Mouse (Mus musculus): Measurements from ENCODE around the gene Ncstn. TPM values are rescaled to one million over a fixed set of nuclear protein-coding genes. Genes with fewer than 3 reads are reported as not detected.

Gene Ncstn
- polyA plus RNA-seq, 1 experiment from 2014 or later, result 75.3 TPM

DNA sequence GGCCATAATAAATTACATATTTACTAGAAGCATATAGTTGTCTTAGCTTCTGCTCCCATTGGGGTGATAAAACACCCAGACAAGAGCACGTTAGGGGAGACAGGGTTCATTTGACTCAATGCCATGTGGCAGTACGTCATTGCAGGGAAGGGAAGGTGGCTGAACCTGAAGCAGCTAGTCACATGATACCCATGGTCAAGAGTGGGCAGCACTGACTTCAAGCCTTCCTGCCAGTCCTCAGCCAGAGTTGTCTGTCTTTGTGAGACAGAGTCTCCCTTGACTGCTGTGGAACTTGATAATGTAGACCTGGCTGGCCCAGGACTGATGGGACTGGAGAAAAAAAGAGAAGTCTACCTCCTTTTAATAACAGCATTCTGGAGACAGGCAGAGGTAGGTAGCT, 40.1 kb upstream of the Ncstn start:
- 91% methylated on average over 2 of the region's 2 CpGs for WGBS
- no peak for ATAC-seq (replicated peaks; ENCODE audit: low FRiP score)
- Histone ChIP-seq H3K9ac (ENCODE audit: low read depth, low read length) (no peak overlapping the region), H3K9me3 (ENCODE audit: control insufficient read depth, low read length) (no peaks in the 10 kb centered on the region), H3K4me1 (replicated peaks; ENCODE audit: control insufficient read depth, insufficient read depth, low read length) (peaks cover 6% of the 10 kb centered on the region), H3K36me3 (ENCODE audit: control insufficient read depth, insufficient read depth, low read length) (peaks cover 42% of the 10 kb centered on the region), H3K4me3 (ENCODE audit: low read depth, low read length) (no peak overlapping the region), H3K4me2 (no peak overlapping the region), H3K27ac (ENCODE audit: low read depth, low read length) (no peak overlapping the region), H3K27me3 (replicated peaks; ENCODE audit: control insufficient read depth, insufficient read depth, low read length) (no peaks in the 10 kb centered on the region)
- no peak for DNase-seq (ENCODE audit: low spot score)

GRCm38 (mm10) chr1:172119720-172120119, 37.1 kb upstream of the Ncstn start:
- H3K4me3 ChIP-seq (ENCODE audit: low read depth, low read length), result no peak overlapping the region
- H3K27me3 ChIP-seq (replicated peaks; ENCODE audit: control insufficient read depth, insufficient read depth, low read length), result no peaks in the 10 kb centered on the region
- DNase-seq (ENCODE audit: low spot score), result no peak
- no peaks in the 10 kb centered on the region for H3K4me1 ChIP-seq (replicated peaks; ENCODE audit: control insufficient read depth, insufficient read depth, low read length)
- peaks cover 65% of the 10 kb centered on the region for H3K36me3 ChIP-seq (ENCODE audit: control insufficient read depth, insufficient read depth, low read length)
- ATAC-seq (replicated peaks; ENCODE audit: low FRiP score), result no peak
- H3K4me2 ChIP-seq, result no peak overlapping the region
- no peaks in the 10 kb centered on the region for H3K9me3 ChIP-seq (ENCODE audit: control insufficient read depth, low read length)
- H3K9ac ChIP-seq (ENCODE audit: low read depth, low read length), result no peak overlapping the region
- 64% methylated on average over 3 of the region's 3 CpGs for WGBS
- H3K27ac ChIP-seq (ENCODE audit: low read depth, low read length), result no peak overlapping the region

DNA sequence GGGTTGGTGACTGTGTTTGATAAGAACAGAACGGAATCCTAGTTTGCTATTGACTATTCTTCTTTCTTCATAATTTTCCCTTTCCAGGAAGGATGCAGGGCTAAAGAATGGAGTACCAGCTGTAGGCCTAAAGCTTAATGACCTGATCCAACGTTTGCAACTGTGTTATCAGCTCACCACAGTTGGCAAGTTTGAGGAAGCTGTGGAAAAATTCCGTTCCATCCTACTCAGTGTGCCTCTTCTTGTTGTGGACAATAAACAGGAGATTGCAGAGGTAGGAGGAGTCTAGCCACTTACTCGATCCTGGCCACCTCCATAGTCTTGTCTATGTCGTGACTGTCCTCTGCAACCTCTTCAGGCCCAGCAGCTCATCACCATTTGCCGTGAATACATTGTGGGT, 36.5 kb upstream of the Ncstn start:
- H3K27ac ChIP-seq (ENCODE audit: low read depth, low read length), result no peak overlapping the region
- 70% methylated on average over 6 of the region's 6 CpGs for WGBS
- no peak overlapping the region for H3K4me2 ChIP-seq

DNA sequence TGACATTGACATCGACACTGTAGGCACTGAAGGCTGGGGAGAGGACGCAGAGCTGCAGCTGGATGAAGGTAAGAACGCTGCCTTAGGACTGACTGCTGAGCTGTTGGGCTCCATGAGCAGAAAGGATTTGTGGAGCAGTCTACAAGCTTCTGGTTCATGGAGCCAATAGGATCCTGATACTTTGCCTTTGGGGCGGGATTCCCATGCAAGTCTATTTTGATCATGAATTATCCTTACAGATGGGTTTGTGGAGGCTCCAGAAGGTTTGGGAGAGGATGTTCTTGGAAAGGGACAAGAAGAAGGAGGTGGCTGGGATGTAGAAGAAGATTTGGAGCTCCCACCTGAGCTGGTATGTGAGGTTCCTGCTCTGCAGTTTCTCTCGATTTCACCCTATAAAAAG, 34.4 kb upstream of the Ncstn start:
- WGBS, result 90% methylated on average over 5 of the region's 5 CpGs
- H3K27ac ChIP-seq (ENCODE audit: low read depth, low read length), result no peak overlapping the region
- H3K4me1 ChIP-seq (replicated peaks; ENCODE audit: control insufficient read depth, insufficient read depth, low read length), result no peaks in the 10 kb centered on the region
- H3K9me3 ChIP-seq (ENCODE audit: control insufficient read depth, low read length), result no peaks in the 10 kb centered on the region
- H3K4me3 ChIP-seq (ENCODE audit: low read depth, low read length), result no peak overlapping the region
- H3K9ac ChIP-seq (ENCODE audit: low read depth, low read length), result no peak overlapping the region
- no peaks in the 10 kb centered on the region for H3K27me3 ChIP-seq (replicated peaks; ENCODE audit: control insufficient read depth, insufficient read depth, low read length)
- H3K4me2 ChIP-seq, result no peak overlapping the region
- H3K36me3 ChIP-seq (ENCODE audit: control insufficient read depth, insufficient read depth, low read length), result peaks cover 70% of the 10 kb centered on the region
- DNase-seq (ENCODE audit: low spot score), result no peak
- no peak for ATAC-seq (replicated peaks; ENCODE audit: low FRiP score)

More for the DNA sequence above, 36.5 kb upstream of the Ncstn start:
- H3K4me1 ChIP-seq (replicated peaks; ENCODE audit: control insufficient read depth, insufficient read depth, low read length), result no peaks in the 10 kb centered on the region
- ATAC-seq (replicated peaks; ENCODE audit: low FRiP score) (no peak), DNase-seq (ENCODE audit: low spot score) (no peak)
- no peak overlapping the region for H3K9ac ChIP-seq (ENCODE audit: low read depth, low read length)
- no peak overlapping the region for H3K4me3 ChIP-seq (ENCODE audit: low read depth, low read length)
- H3K9me3 ChIP-seq (ENCODE audit: control insufficient read depth, low read length), result no peaks in the 10 kb centered on the region
- H3K27me3 ChIP-seq (replicated peaks; ENCODE audit: control insufficient read depth, insufficient read depth, low read length), result no peaks in the 10 kb centered on the region
- H3K36me3 ChIP-seq (ENCODE audit: control insufficient read depth, insufficient read depth, low read length), result peaks cover 67% of the 10 kb centered on the region

DNA sequence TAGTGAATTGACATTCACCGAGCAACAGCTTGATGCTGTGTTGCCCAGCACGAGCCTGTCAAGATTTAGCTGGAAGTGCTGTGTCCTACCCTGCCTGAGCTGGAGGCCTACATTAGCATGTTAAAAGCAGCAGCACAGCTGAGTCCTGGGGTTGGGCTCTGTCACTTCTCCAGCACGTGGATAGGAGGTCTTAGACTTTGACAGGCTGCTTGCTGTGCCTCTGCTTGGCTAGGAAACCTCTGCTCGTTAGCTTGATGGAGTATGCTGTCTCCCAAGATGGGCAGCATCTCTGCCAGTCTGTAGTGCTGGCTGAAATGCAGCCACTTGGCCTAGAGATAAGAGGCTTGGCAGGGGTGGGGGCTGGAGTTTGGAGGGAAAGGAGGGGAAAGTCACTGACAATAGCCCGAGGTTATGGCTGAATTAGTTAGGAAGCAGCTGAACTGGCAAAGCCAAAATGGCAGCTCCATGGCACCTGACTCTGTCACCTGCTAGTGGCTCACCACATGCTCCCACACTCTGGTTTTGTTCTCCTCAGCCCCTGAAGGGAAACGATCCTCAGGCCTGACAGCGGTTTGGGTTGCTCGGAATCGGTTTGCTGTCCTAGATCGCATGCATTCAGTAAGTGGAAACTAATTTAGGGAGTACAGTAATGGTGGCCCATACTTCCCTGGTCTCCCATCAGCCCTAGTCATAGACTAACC, 25.3 kb upstream of the Ncstn start:
- peaks cover 53% of the 10 kb centered on the region for H3K36me3 ChIP-seq (ENCODE audit: control insufficient read depth, insufficient read depth, low read length)
- no peak for ATAC-seq (replicated peaks; ENCODE audit: low FRiP score)
- H3K4me3 ChIP-seq (ENCODE audit: low read depth, low read length), result no peak overlapping the region
- no peaks in the 10 kb centered on the region for H3K9me3 ChIP-seq (ENCODE audit: control insufficient read depth, low read length)
- no peak overlapping the region for H3K9ac ChIP-seq (ENCODE audit: low read depth, low read length)
- H3K27ac ChIP-seq (ENCODE audit: low read depth, low read length), result no peak overlapping the region
- DNase-seq (ENCODE audit: low spot score), result no peak
- 90% methylated on average over 10 of the region's 10 CpGs for WGBS
- H3K4me2 ChIP-seq, result no peak overlapping the region
- H3K4me1 ChIP-seq (replicated peaks; ENCODE audit: control insufficient read depth, insufficient read depth, low read length), result no peaks in the 10 kb centered on the region
- no peaks in the 10 kb centered on the region for H3K27me3 ChIP-seq (replicated peaks; ENCODE audit: control insufficient read depth, insufficient read depth, low read length)

GRCm38 (mm10) chr1:172105101-172105500, 22.5 kb upstream of the Ncstn start:
- no peaks in the 10 kb centered on the region for H3K4me1 ChIP-seq (replicated peaks; ENCODE audit: control insufficient read depth, insufficient read depth, low read length)
- H3K4me3 ChIP-seq (ENCODE audit: low read depth, low read length), result no peak overlapping the region
- no peak overlapping the region for H3K9ac ChIP-seq (ENCODE audit: low read depth, low read length)
- peaks cover 47% of the 10 kb centered on the region for H3K36me3 ChIP-seq (ENCODE audit: control insufficient read depth, insufficient read depth, low read length)
- ATAC-seq (replicated peaks; ENCODE audit: low FRiP score) (no peak), DNase-seq (ENCODE audit: low spot score) (no peak)
- H3K27ac ChIP-seq (ENCODE audit: low read depth, low read length), result no peak overlapping the region
- WGBS, result 87% methylated on average over 11 of the region's 11 CpGs
- H3K4me2 ChIP-seq, result no peak overlapping the region
- H3K9me3 ChIP-seq (ENCODE audit: control insufficient read depth, low read length), result no peaks in the 10 kb centered on the region
- H3K27me3 ChIP-seq (replicated peaks; ENCODE audit: control insufficient read depth, insufficient read depth, low read length), result no peaks in the 10 kb centered on the region

DNA sequence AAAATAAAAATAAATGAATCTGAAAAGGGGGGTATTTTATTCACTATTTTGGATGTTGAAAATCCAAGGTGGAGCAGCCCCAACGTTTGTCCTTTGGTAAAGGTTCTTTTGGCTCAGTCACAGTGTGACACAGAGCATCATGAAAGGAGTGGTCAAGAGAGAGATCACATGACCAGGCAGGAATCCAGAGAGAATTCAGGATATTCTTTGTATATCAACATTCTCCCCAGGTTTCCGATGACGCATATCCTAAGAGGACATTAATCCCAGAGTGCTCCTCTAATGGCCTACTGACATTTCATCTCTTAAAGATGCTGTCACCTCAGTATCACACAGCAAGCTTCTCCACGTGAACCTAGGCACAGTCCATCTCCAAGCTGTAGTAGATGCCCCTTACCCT, 21.0 kb upstream of the Ncstn start:
- Histone ChIP-seq H3K36me3 (ENCODE audit: control insufficient read depth, insufficient read depth, low read length) (peaks cover 46% of the 10 kb centered on the region; the same call in 1 of the 2 replicates), H3K9ac (ENCODE audit: low read depth, low read length) (no peak overlapping the region), H3K4me1 (replicated peaks; ENCODE audit: control insufficient read depth, insufficient read depth, low read length) (no peaks in the 10 kb centered on the region), H3K4me2 (no peak overlapping the region), H3K27ac (ENCODE audit: low read depth, low read length) (no peak overlapping the region), H3K4me3 (ENCODE audit: low read depth, low read length) (no peak overlapping the region), H3K27me3 (replicated peaks; ENCODE audit: control insufficient read depth, insufficient read depth, low read length) (no peaks in the 10 kb centered on the region), H3K9me3 (ENCODE audit: control insufficient read depth, low read length) (no peaks in the 10 kb centered on the region)
- ATAC-seq (replicated peaks; ENCODE audit: low FRiP score), result no peak
- WGBS, result 92% methylated on average over 4 of the region's 4 CpGs
- DNase-seq (ENCODE audit: low spot score), result no peak

DNA sequence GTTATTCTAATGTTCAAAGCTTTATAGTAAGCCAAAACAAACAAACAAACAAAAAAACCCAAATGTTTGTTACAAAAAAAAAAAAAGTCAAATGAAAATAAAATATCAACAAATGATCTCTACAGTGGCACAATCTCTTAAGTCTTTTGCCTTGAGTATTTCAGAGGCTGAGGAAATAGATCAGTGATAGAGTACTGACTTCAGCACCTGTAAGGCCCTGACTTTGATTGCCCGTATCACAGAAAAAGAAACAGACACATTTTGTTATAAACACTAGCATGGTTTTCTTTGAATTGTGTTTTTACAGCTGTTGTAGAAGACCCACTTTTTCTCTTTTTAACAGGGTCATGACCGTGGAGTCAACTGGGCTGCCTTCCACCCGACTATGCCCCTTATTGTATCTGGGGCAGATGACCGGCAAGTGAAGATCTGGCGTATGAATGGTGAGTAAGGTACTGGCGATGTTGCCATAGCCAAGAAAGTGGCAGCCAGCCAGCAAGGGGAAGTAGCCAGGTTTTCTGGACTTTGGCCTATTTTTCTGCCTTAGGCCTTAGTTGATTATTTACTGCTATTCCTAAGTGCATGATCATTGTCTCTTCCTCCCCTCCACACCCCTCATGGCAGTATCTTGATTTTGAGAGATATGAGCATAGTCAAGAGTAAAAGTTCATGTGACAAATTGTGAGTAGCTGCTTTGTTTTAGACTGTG, 16.9 kb upstream of the Ncstn start:
- ATAC-seq (replicated peaks; ENCODE audit: low FRiP score) (no peak), DNase-seq (ENCODE audit: low spot score) (no peak)
- Histone ChIP-seq H3K27me3 (replicated peaks; ENCODE audit: control insufficient read depth, insufficient read depth, low read length) (no peaks in the 10 kb centered on the region), H3K9ac (ENCODE audit: low read depth, low read length) (no peak overlapping the region), H3K9me3 (ENCODE audit: control insufficient read depth, low read length) (no peaks in the 10 kb centered on the region), H3K27ac (ENCODE audit: low read depth, low read length) (no peak overlapping the region), H3K36me3 (ENCODE audit: control insufficient read depth, insufficient read depth, low read length) (peaks cover 31% of the 10 kb centered on the region), H3K4me3 (ENCODE audit: low read depth, low read length) (no peak overlapping the region), H3K4me1 (replicated peaks; ENCODE audit: control insufficient read depth, insufficient read depth, low read length) (no peaks in the 10 kb centered on the region), H3K4me2 (no peak overlapping the region)
- WGBS, result 88% methylated on average over 6 of the region's 6 CpGs

GRCm38 (mm10) chr1:172095202-172095601, 12.6 kb upstream of the Ncstn start:
- H3K27me3 ChIP-seq (replicated peaks; ENCODE audit: control insufficient read depth, insufficient read depth, low read length), result no peaks in the 10 kb centered on the region
- no peak overlapping the region for H3K27ac ChIP-seq (ENCODE audit: low read depth, low read length)
- peaks cover 25% of the 10 kb centered on the region for H3K36me3 ChIP-seq (ENCODE audit: control insufficient read depth, insufficient read depth, low read length)
- 54% methylated on average over 6 of the region's 6 CpGs for WGBS
- H3K4me3 ChIP-seq (ENCODE audit: low read depth, low read length), result no peak overlapping the region
- DNase-seq (ENCODE audit: low spot score), result no peak
- no peak overlapping the region for H3K4me2 ChIP-seq
- no peak overlapping the region for H3K9ac ChIP-seq (ENCODE audit: low read depth, low read length)
- H3K9me3 ChIP-seq (ENCODE audit: control insufficient read depth, low read length), result no peaks in the 10 kb centered on the region
- ATAC-seq (replicated peaks; ENCODE audit: low FRiP score), result no peak
- H3K4me1 ChIP-seq (replicated peaks; ENCODE audit: control insufficient read depth, insufficient read depth, low read length), result no peaks in the 10 kb centered on the region
